Mouse (Mus musculus) hindbrain, embryonic 15.5 days (tissue): ENCODE measurements around the gene Mup6. TPM values are rescaled to one million over a fixed set of nuclear protein-coding genes. Genes with fewer than 3 reads are reported as not detected.
"Not testable (repeated sequence)": the region's sequence is repeated elsewhere in the genome, so short reads cannot be mapped to it uniquely, and the experiment has no call there.

Experiments used
- ATAC-seq: fragments of 200-750 bp; cut with Nextera tagmentation; 2 replicates; pipeline ENCODE4 v1.8.0; 2017; ENCODE audit warnings: low read depth, moderate number of reproducible peaks, moderate TSS enrichment; ENCODE audit not compliant: low FRiP score
- H3K27ac ChIP-seq: fragments of 300-500 bp; sonication (generic); replicated peaks from 2 replicates; pipeline ENCODE4 v1.5.1; 2015; ENCODE audit warnings: mild to moderate bottlenecking, inconsistent platforms
- H3K27me3 ChIP-seq: fragments of 300-500 bp; sonication (generic); 2 replicates; pipeline ENCODE4 v1.6.1; 2015; ENCODE audit warnings: control low read depth, inconsistent platforms
- H3K36me3 ChIP-seq: fragments of 300-500 bp; sonication (generic); 2 replicates; pipeline ENCODE4 v1.6.1; 2015; ENCODE audit warnings: control low read depth, inconsistent platforms
- H3K4me1 ChIP-seq: fragments of 300-500 bp; sonication (generic); replicated peaks from 2 replicates; pipeline ENCODE4 v1.6.1; 2015; ENCODE audit warnings: control low read depth, inconsistent platforms
- H3K4me2 ChIP-seq: fragments of 300-500 bp; sonication (generic); 2 replicates; pipeline ENCODE4 v1.6.1; 2015; ENCODE audit warnings: moderate library complexity, mild to moderate bottlenecking, inconsistent platforms
- H3K4me3 ChIP-seq: fragments of 300-500 bp; sonication (generic); 2 replicates; pipeline ENCODE4 v1.5.1; 2015; ENCODE audit warnings: mild to moderate bottlenecking, inconsistent platforms
- H3K9ac ChIP-seq: fragments of 300-500 bp; sonication (generic); 2 replicates; pipeline ENCODE4 v1.6.1; 2015; ENCODE audit warnings: inconsistent platforms
- H3K9me3 ChIP-seq: fragments of 300-500 bp; sonication (generic); 2 replicates; pipeline ENCODE4 v1.6.1; 2016; ENCODE audit warnings: control low read depth, inconsistent platforms
- WGBS: fragments of 180-500 bp; shearing (Covaris S2); methylation state at CpG from one replicate; pipeline ENCODE4 v1.1.7; 2015; 5-methylcytosine and 5-hydroxymethylcytosine counted together
- polyA plus RNA-seq: library from polyadenylated mRNA; unstranded; fragments of >200 nt; fragmentation: Nextera tagmentation; extraction: Ambion mirVana; gene quantifications from 2 replicates; pipeline ENCODE4 v1.2.1, GENCODE M21; 2015

The Mup6 gene
- not detected in 2 replicates for polyA plus RNA-seq

- 20% methylated on average over 3 of the region's 3 CpGs for WGBS
- no peaks in the 10 kb centered on the region for H3K27me3 ChIP-seq
- no peaks in the 10 kb centered on the region for H3K36me3 ChIP-seq
- H3K9ac ChIP-seq, result no peak within 1 kb of the TSS
- no peaks in the 10 kb centered on the region for H3K4me1 ChIP-seq
- H3K9me3 ChIP-seq, result no peaks in the 10 kb centered on the region
- no peak within 1 kb of the TSS for H3K4me3 ChIP-seq
- ATAC-seq, result no peak
- no peak within 1 kb of the TSS for H3K4me2 ChIP-seq
- no peak within 1 kb of the TSS for H3K27ac ChIP-seq
These were observed at the start of gene Mup6 for GRCm38 (mm10) chr4:59963405-59964344. TSS of gene Mup6 (plus strand) at chr4:59964294.

- H3K4me2 ChIP-seq, result 0 out of 2 replicates have a peak within 1 kb of the TSS, but pooled peaks have one; percentile 7
- H3K9me3 ChIP-seq, result no peaks in the 10 kb centered on the region
- no peak within 1 kb of the TSS for H3K27ac ChIP-seq
- H3K9ac ChIP-seq, result no peak within 1 kb of the TSS
- H3K4me3 ChIP-seq, result no peak within 1 kb of the TSS
- no peaks in the 10 kb centered on the region for H3K36me3 ChIP-seq
- no peaks in the 10 kb centered on the region for H3K4me1 ChIP-seq
- no peaks in the 10 kb centered on the region; the same call in 1 of the 2 replicates for H3K27me3 ChIP-seq
- 22% methylated on average over 22 of the region's 22 CpGs for WGBS
- no peak for ATAC-seq
These were observed 49.3 kb upstream of the Mup6 start, which contains the start of gene Slc46a2 for GRCm38 (mm10) chr4:59914608-59915403. TSS of gene Slc46a2 (minus strand) at chr4:59915056.

GRCm38 (mm10) chr4:59917966-59918365 is 46.1 kb upstream of the Mup6 start:
- no peaks in the 10 kb centered on the region; the same call in 1 of the 2 replicates for H3K27me3 ChIP-seq
- WGBS, result 95% methylated on average over 3 of the region's 3 CpGs
- H3K4me1 ChIP-seq, result no peaks in the 10 kb centered on the region
- no peak overlapping the region for H3K9ac ChIP-seq
- H3K9me3 ChIP-seq, result no peaks in the 10 kb centered on the region
- no peaks in the 10 kb centered on the region for H3K36me3 ChIP-seq
- no peak overlapping the region for H3K4me3 ChIP-seq
- no peak overlapping the region for H3K27ac ChIP-seq
- H3K4me2 ChIP-seq, result no peak overlapping the region
- ATAC-seq, result no peak

GRCm38 (mm10) chr4:59925082-59925481 is 39.0 kb upstream of the Mup6 start:
- Histone ChIP-seq H3K9me3 (no peaks in the 10 kb centered on the region), H3K4me1 (no peaks in the 10 kb centered on the region), H3K4me3 (no peak overlapping the region), H3K36me3 (no peaks in the 10 kb centered on the region), H3K27ac (no peak overlapping the region), H3K9ac (no peak overlapping the region), H3K27me3 (no peaks in the 10 kb centered on the region), H3K4me2 (no peak overlapping the region)
- 84% methylated on average over 9 of the region's 9 CpGs for WGBS
- ATAC-seq, result no peak

- ATAC-seq, result no peak
- 90% methylated on average over 3 of the region's 3 CpGs for WGBS
- H3K4me2 ChIP-seq, result no peak overlapping the region
These were observed 36.4 kb upstream of the Mup6 start for GRCm38 (mm10) chr4:59927666-59928065.

GRCm38 (mm10) chr4:59928347-59928746 is 35.7 kb upstream of the Mup6 start:
- Histone ChIP-seq H3K27ac (no peak overlapping the region), H3K9me3 (no peaks in the 10 kb centered on the region), H3K4me2 (no peak overlapping the region), H3K27me3 (no peaks in the 10 kb centered on the region), H3K4me1 (no peaks in the 10 kb centered on the region), H3K36me3 (no peaks in the 10 kb centered on the region), H3K9ac (no peak overlapping the region), H3K4me3 (no peak overlapping the region)
- WGBS, result 21% methylated on average over 6 of the region's 6 CpGs
- peak; percentile 62; the same call in 1 of the 2 replicates for ATAC-seq

More at GRCm38 (mm10) chr4:59927666-59928065, 36.4 kb upstream of the Mup6 start:
- Histone ChIP-seq H3K27me3 (no peaks in the 10 kb centered on the region), H3K27ac (no peak overlapping the region), H3K36me3 (no peaks in the 10 kb centered on the region), H3K4me3 (no peak overlapping the region), H3K9ac (no peak overlapping the region), H3K9me3 (no peaks in the 10 kb centered on the region), H3K4me1 (no peaks in the 10 kb centered on the region)

- no peaks in the 10 kb centered on the region for H3K4me1 ChIP-seq
- ATAC-seq, result peak; percentile 92
- no peaks in the 10 kb centered on the region for H3K36me3 ChIP-seq
- no peaks in the 10 kb centered on the region for H3K9me3 ChIP-seq
- 63% methylated on average over 6 of the region's 6 CpGs for WGBS
- H3K27me3 ChIP-seq, result no peaks in the 10 kb centered on the region
- H3K4me2 ChIP-seq, result no peak overlapping the region
- H3K4me3 ChIP-seq, result no peak overlapping the region
- no peak overlapping the region for H3K9ac ChIP-seq
- H3K27ac ChIP-seq, result no peak overlapping the region
These were observed 31.4 kb upstream of the Mup6 start for GRCm38 (mm10) chr4:59932505-59933281.

- no peak overlapping the region for H3K4me2 ChIP-seq
- H3K4me3 ChIP-seq, result no peak overlapping the region
- H3K36me3 ChIP-seq, result no peaks in the 10 kb centered on the region
- H3K9ac ChIP-seq, result no peak overlapping the region
- H3K9me3 ChIP-seq, result no peaks in the 10 kb centered on the region
- no peaks in the 10 kb centered on the region for H3K4me1 ChIP-seq
- WGBS, result 84% methylated on average over 2 of the region's 2 CpGs
- H3K27me3 ChIP-seq, result no peaks in the 10 kb centered on the region
- no peak for ATAC-seq
- H3K27ac ChIP-seq, result no peak overlapping the region
These were observed 26.6 kb upstream of the Mup6 start for GRCm38 (mm10) chr4:59937543-59937942.

- no peak within 1 kb of the TSS for H3K4me2 ChIP-seq
- no peak within 1 kb of the TSS for H3K9ac ChIP-seq
- no peak for ATAC-seq
- 80% methylated on average over 3 of the region's 3 CpGs for WGBS
- H3K36me3 ChIP-seq, result no peaks in the 10 kb centered on the region
- H3K27me3 ChIP-seq, result no peaks in the 10 kb centered on the region
- no peak within 1 kb of the TSS for H3K4me3 ChIP-seq
- H3K4me1 ChIP-seq, result no peaks in the 10 kb centered on the region
- no peak within 1 kb of the TSS for H3K27ac ChIP-seq
- H3K9me3 ChIP-seq, result no peaks in the 10 kb centered on the region
These were observed 3.5 kb upstream of the Mup6 start, which contains the start of gene Mup4 for GRCm38 (mm10) chr4:59960610-59961009. TSS of gene Mup4 (minus strand) at chr4:59960710.

GRCm38 (mm10) chr4:59997894-59998293 is 33.8 kb downstream of the Mup6 start:
- H3K27ac ChIP-seq, H3K4me1 ChIP-seq, H3K36me3 ChIP-seq, H3K9me3 ChIP-seq, ATAC-seq, H3K4me2 ChIP-seq, H3K27me3 ChIP-seq, H3K9ac ChIP-seq, H3K4me3 ChIP-seq: not testable (repeated sequence)

- H3K4me2 ChIP-seq, H3K36me3 ChIP-seq, ATAC-seq, H3K4me1 ChIP-seq, H3K9ac ChIP-seq, H3K27ac ChIP-seq, H3K27me3 ChIP-seq, H3K4me3 ChIP-seq, H3K9me3 ChIP-seq: not testable (repeated sequence)
- 92% methylated on average over 7 of the region's 7 CpGs for WGBS
These were observed 56.0 kb downstream of the Mup6 start for GRCm38 (mm10) chr4:60020141-60020540.
